Mouse (Mus musculus): ENCODE results near the gene Scoc. TPM values are rescaled to one million over a fixed set of nuclear protein-coding genes. Genes with fewer than 3 reads are reported as not detected.

Scoc gene
- total and polyA plus RNA-seq, 3 experiments, result 28.9 to 79.7 (median 34.5) TPM

- Histone ChIP-seq H3K4me3 (replicated peaks in 1 of 3; ENCODE audit: low read depth in 2 of 3, low read length in 2 of 3, poor library complexity in 1 of 3) (no peak overlapping the region), H3K4me2 (ENCODE audit: insufficient read depth, low read depth, poor library complexity, severe bottlenecking) (no peak overlapping the region), H3K9ac (ENCODE audit: insufficient read depth, low read depth) (no peak overlapping the region), H3K36me3 (replicated peaks in 1 of 2; ENCODE audit: control insufficient read depth in 1 of 2, insufficient read depth in 1 of 2, low read length in 1 of 2) (no peaks in the 10 kb centered on the region), H3K27me3 (replicated peaks) (peaks cover 3% of the 10 kb centered on the region), H3K9me3 (replicated peaks; ENCODE audit: low read length) (peaks cover 4% of the 10 kb centered on the region), H3K27ac (ENCODE audit: insufficient read depth, low read depth) (no peak overlapping the region), H3K79me2 (replicated peaks; ENCODE audit: control insufficient read depth, extremely low read depth, insufficient read depth, poor library complexity, severe bottlenecking) (no peaks in the 10 kb centered on the region), H3K4me1 (ENCODE audit: control insufficient read depth in 1 of 2, insufficient read depth in 2 of 2) (peaks cover 0 to 13% of the 10 kb centered on the region in 2 experiments; a peak in 2 of 4 replicates)
- in situ Hi-C loops (cut with MboI; ENCODE audit: low pct_ligation_motif_present, low pct_unique_long_range_greater_than_20kb, low sequenced_read_pairs) (no loop called here), dilution Hi-C loops (cut with MboI; ENCODE audit: extremely low pct_ligation_motif_present, extremely low pct_unique_long_range_greater_than_20kb, low sequenced_read_pairs) (no loop called here)
- TF ChIP-seq MXI1 (IDR thresholded peaks at IDR 0.05; ENCODE audit: low read depth, low read length), result no peak
- TF ChIP-seq RAD21 (IDR thresholded peaks at IDR 0.05; ENCODE audit: low read depth, low read length), result peak; percentile 87
- TF ChIP-seq ZNF384 (IDR thresholded peaks at IDR 0.05; ENCODE audit: low read depth, low read length), result peak; percentile 63; the same call in 1 of the 2 replicates
- TF ChIP-seq E2F4 (IDR thresholded peaks at IDR 0.05; ENCODE audit: insufficient replicate concordance, low read depth, low read length), result no peak
- peak; percentile 52 for TF ChIP-seq JUND (conservative IDR thresholded peaks at IDR 0.05; ENCODE audit: low read depth, low read length)
- TF ChIP-seq ETS1 (conservative IDR thresholded peaks at IDR 0.05; ENCODE audit: low read depth, low read length), result no peak
- no peak for TF ChIP-seq MAZ (IDR thresholded peaks at IDR 0.05; ENCODE audit: low read depth, low read length)
- no peak for TF ChIP-seq ZMIZ1 (IDR thresholded peaks at IDR 0.05; ENCODE audit: low read depth, low read length)
- TF ChIP-seq SMC3 (IDR thresholded peaks at IDR 0.05; ENCODE audit: low read depth, low read length), result peak; percentile 75
- TF ChIP-seq MEF2A (IDR thresholded peaks at IDR 0.05; ENCODE audit: borderline replicate concordance, low read depth, low read length), result no peak
- no peak for TF ChIP-seq TCF12 (IDR thresholded peaks at IDR 0.05; ENCODE audit: low read depth, low read length)
- no peak for TF ChIP-seq SIN3A (IDR thresholded peaks at IDR 0.05; ENCODE audit: low read length)
- no peak for TF ChIP-seq PAX5 (IDR thresholded peaks at IDR 0.05; ENCODE audit: low read length)
- no peak for TF ChIP-seq IRF4 (IDR thresholded peaks at IDR 0.05; ENCODE audit: low read depth, low read length)
- TF ChIP-seq CTCF (conservative IDR thresholded peaks at IDR 0.05 in 1 of 2, IDR thresholded peaks at IDR 0.05 in 1 of 2; ENCODE audit: low read depth in 2 of 2, low read length in 2 of 2), result peak; percentile 83 to 88
- 0 out of 2 replicates have a peak, but pooled peaks have one; percentile 8 for TF ChIP-seq ZC3H11A (IDR thresholded peaks at IDR 0.05; ENCODE audit: low read depth, low read length)
- DNase-seq (ENCODE audit: extremely low read depth), result peak; percentile 72
Measured at GRCm38 (mm10) chr8:83451056-83451455, 7.1 kb downstream of the Scoc start.

DNA sequence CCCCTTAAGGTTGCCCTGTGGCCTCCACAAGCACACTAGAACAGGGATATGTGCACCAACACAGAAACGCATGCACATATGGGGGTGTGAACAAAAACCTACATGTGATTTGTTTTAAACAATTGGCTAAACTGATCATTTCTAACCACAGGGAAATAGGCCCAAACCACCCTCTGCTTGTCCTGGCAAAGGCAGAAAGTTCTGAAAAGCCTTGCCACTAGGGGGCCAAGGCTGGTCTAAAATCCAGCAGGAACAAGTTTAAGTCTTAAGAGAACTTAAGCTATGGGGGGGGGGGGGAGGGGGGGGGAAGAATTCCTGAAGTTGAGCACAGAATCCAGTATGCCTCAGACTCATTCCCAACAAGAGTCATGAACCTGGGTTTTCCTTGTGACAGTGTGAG is 8.2 kb downstream of the Scoc start:
- dilution Hi-C loops (cut with MboI; ENCODE audit: extremely low pct_ligation_motif_present, extremely low pct_unique_long_range_greater_than_20kb, low sequenced_read_pairs), result no loop called here
- H3K9me3 ChIP-seq (replicated peaks; ENCODE audit: low read length), result no peaks in the 10 kb centered on the region
- no peak for TF ChIP-seq TBP (conservative IDR thresholded peaks at IDR 0.05; ENCODE audit: low read depth, low read length)
- TF ChIP-seq SIN3A (IDR thresholded peaks at IDR 0.05; ENCODE audit: low read length), result no peak
- TF ChIP-seq CTCF (conservative IDR thresholded peaks at IDR 0.05 in 1 of 2, IDR thresholded peaks at IDR 0.05 in 1 of 2; ENCODE audit: low read depth in 2 of 2, low read length in 2 of 2), result peak; percentile 34 to 62; a peak in 3 of 4 replicates
- peak; percentile 30 for TF ChIP-seq SMC3 (IDR thresholded peaks at IDR 0.05; ENCODE audit: low read depth, low read length)
- peak; percentile 2 for TF ChIP-seq RAD21 (IDR thresholded peaks at IDR 0.05; ENCODE audit: low read depth, low read length)
- DNase-seq (ENCODE audit: extremely low read depth), result peak; percentile 49
- no peak overlapping the region for H3K27ac ChIP-seq (ENCODE audit: insufficient read depth, low read depth)
- peaks cover 3% of the 10 kb centered on the region for H3K27me3 ChIP-seq (replicated peaks)
- H3K4me1 ChIP-seq (ENCODE audit: control insufficient read depth in 1 of 2, insufficient read depth in 2 of 2), result peaks cover 0 to 13% of the 10 kb centered on the region in 2 experiments; a peak in 2 of 4 replicates
- in situ Hi-C loops (cut with MboI; ENCODE audit: low pct_ligation_motif_present, low pct_unique_long_range_greater_than_20kb, low sequenced_read_pairs), result no loop called here
- H3K9ac ChIP-seq (ENCODE audit: insufficient read depth, low read depth), result no peak overlapping the region
- H3K79me2 ChIP-seq (replicated peaks; ENCODE audit: control insufficient read depth, extremely low read depth, insufficient read depth, poor library complexity, severe bottlenecking), result no peaks in the 10 kb centered on the region
- H3K36me3 ChIP-seq (replicated peaks in 1 of 2; ENCODE audit: control insufficient read depth in 1 of 2, insufficient read depth in 1 of 2, low read length in 1 of 2), result no peaks in the 10 kb centered on the region
- no peak overlapping the region for H3K4me2 ChIP-seq (ENCODE audit: insufficient read depth, low read depth, poor library complexity, severe bottlenecking)
- no peak overlapping the region for H3K4me3 ChIP-seq (replicated peaks in 1 of 3; ENCODE audit: low read depth in 2 of 3, low read length in 2 of 3, poor library complexity in 1 of 3)

All from CH12.LX (cell line).